In the genomic region with DNA sequence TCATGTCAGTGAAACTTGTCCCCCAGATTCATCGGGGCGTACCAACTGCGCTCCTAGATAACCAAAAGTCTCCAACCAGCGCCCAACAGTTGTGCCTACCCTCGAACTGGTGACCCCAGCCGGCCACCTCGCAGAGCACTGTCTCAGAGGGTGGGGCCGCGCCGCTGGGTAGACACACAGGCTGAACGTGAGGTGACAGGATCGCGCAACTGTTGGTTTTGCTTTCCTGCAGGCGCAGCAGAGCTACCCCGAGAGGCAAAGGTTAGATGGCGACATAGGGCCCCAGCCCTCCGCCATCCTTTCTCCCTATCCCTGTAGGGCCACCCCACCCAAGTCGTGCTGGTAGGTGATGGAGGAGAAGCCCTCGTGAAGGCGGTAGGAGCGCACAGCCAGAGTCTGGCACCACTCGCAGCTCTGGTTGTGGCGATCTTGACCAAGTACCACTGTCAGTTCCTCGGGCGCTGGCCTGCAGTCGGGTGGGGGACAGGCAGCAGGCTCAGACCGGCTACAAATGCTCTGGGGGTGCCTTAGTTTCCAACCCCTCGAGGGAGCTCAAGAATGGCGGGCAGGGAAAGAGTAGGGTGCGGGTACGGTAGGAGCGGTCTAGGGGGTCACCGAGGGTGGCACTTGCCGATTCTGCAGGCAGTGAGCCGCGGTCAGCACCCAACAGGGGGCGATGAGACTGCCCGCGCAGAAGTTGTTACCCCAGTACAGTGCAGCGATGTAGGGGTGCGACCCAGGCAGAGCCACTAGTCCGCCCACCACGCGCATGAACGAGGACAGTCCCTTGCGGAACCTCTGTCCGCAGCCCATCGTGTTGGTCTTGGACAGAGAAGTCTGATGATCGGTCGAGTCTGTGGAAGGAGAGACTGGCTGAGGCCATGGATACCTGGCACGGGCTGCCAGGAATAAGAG, we compare ENCODE assay signal across 10 mouse cellular contexts. TPM values are rescaled to one million over a fixed set of nuclear protein-coding genes. Genes with fewer than 3 reads are reported as not detected.
A peak's percentile ranks its signal among the peaks of the same experiment; 100 is the strongest.
DNase-seq lines count a peak whose midpoint lies in the region; ATAC-seq lines count a peak whose summit lies in the region.
"Had no signal": no experiment of that assay in that cellular context is flagged by ENCODE, and none has a peak within 500 bp of the region (broad histone marks: within the 10 kb centered on the region; RNA-seq: fewer than 3 reads in every experiment).

No protein-coding gene starts in this region.

- ATAC-seq in limb, embryonic 15.5 days (ENCODE audit: insufficient number of reproducible peaks, low FRiP score, low TSS enrichment, low read depth): no peak
- ATAC-seq in stomach, embryonic 16.5 days (ENCODE audit: insufficient read depth, low FRiP score): no peak

- peak; percentile 93 for DNase-seq in heart, adult 11 months
- DNase-seq in heart, postnatal 25 days (ENCODE audit: low spot score): no peak
- peak; percentile 45 for DNase-seq in thymus, postnatal 14 days
- no peak for DNase-seq in thymus, postnatal 0 days (ENCODE audit: low spot score)
- no peak for DNase-seq in yolk sac, embryonic 10.5 days (ENCODE audit: low spot score)
- DNase-seq in cerebellum, adult 11 months: no peak

- H3K4me3 ChIP-seq in limb, embryonic 15.5 days: peak overlapping the region; percentile 29
- peak overlapping the region; percentile 35; the same call in 1 of the 2 replicates for H3K4me3 ChIP-seq in stomach, embryonic 16.5 days (replicated peaks; ENCODE audit: low read length)

- no peaks in the 10 kb centered on the region for H3K36me3 ChIP-seq in limb, embryonic 15.5 days
- H3K36me3 ChIP-seq in stomach, embryonic 16.5 days (ENCODE audit: control insufficient read depth, insufficient read depth, low read length): no peaks in the 10 kb centered on the region

- peaks cover 46% of the 10 kb centered on the region for H3K27me3 ChIP-seq in limb, embryonic 15.5 days
- peaks cover 30% of the 10 kb centered on the region for H3K27me3 ChIP-seq in stomach, embryonic 16.5 days (ENCODE audit: control insufficient read depth, insufficient read depth, low read length)

- peak overlapping the region; percentile 43 for H3K4me2 ChIP-seq in limb, embryonic 15.5 days
- H3K4me2 ChIP-seq in stomach, embryonic 16.5 days (ENCODE audit: low read depth, low read length): peak overlapping the region; percentile 51; the same call in 1 of the 2 replicates

- intact Hi-C loops in heart, postnatal 25 days (cut with DNase I): no loop called here

- no peak overlapping the region for H3K27ac ChIP-seq in limb, embryonic 15.5 days
- no peak overlapping the region for H3K27ac ChIP-seq in stomach, embryonic 16.5 days (ENCODE audit: low read length)

- no peaks in the 10 kb centered on the region for H3K9me3 ChIP-seq in limb, embryonic 15.5 days
- H3K9me3 ChIP-seq in stomach, embryonic 16.5 days (replicated peaks; ENCODE audit: control insufficient read depth, low read length): no peaks in the 10 kb centered on the region

- peaks cover 25% of the 10 kb centered on the region for H3K4me1 ChIP-seq in limb, embryonic 15.5 days
- H3K4me1 ChIP-seq in stomach, embryonic 16.5 days (ENCODE audit: control insufficient read depth, insufficient read depth, low read length): peaks cover 8% of the 10 kb centered on the region

- H3K9ac ChIP-seq in limb, embryonic 15.5 days: no peak overlapping the region
- H3K9ac ChIP-seq in stomach, embryonic 16.5 days (ENCODE audit: low read length): no peak overlapping the region

- WGBS in limb, embryonic 15.5 days: 29% methylated on average over 51 of the region's 51 CpGs
- whole genome bisulfite sequencing in stomach, embryonic 16.5 days: 28% methylated on average over 51 of the region's 51 CpGs

RNA-seq across cellular contexts. Expression of gene Pfn3, which starts 5.2 kb away (rescaled TPM):
- not detected for total RNA-seq in heart, postnatal 25 days (2021)
- polyA plus RNA-seq in thymus, postnatal 0 days (2015; fragmentation: Nextera tagmentation; extraction: Ambion mirVana): not detected in 2 replicates
- not detected in 2 replicates for polyA plus RNA-seq in limb, embryonic 15.5 days (2015; fragmentation: Nextera tagmentation; extraction: Ambion mirVana)
- polyA plus RNA-seq in stomach, embryonic 16.5 days (2015; fragmentation: Nextera tagmentation; extraction: Ambion mirVana): not detected in 2 replicates
- total RNA-seq: neutrophil, adult 5-6 weeks had no signal
- polyA plus RNA-seq: C2C12 had no signal

RNA-seq across cellular contexts. Expression of gene F12, which starts 6.3 kb away (rescaled TPM):
- total RNA-seq in heart, postnatal 25 days (2021): not detected
- 0.12 TPM in 1 of 2 replicates, not detected in the other for polyA plus RNA-seq in thymus, postnatal 0 days (2015; fragmentation: Nextera tagmentation; extraction: Ambion mirVana)
- 0.17 TPM in 1 of 2 replicates, not detected in the other for polyA plus RNA-seq in limb, embryonic 15.5 days (2015; fragmentation: Nextera tagmentation; extraction: Ambion mirVana)
- 4.5 and 5.6 TPM in 2 replicates for polyA plus RNA-seq in stomach, embryonic 16.5 days (2015; fragmentation: Nextera tagmentation; extraction: Ambion mirVana)
- polyA plus RNA-seq: C2C12 had no signal

RNA-seq across cellular contexts. Expression of gene Slc34a1, which starts 22.3 kb away (rescaled TPM):
- total RNA-seq in heart, postnatal 25 days (2021): not detected
- 0.06 and 0.07 TPM in 2 replicates for polyA plus RNA-seq in thymus, postnatal 0 days (2015; fragmentation: Nextera tagmentation; extraction: Ambion mirVana)
- 0.20 TPM in 1 of 2 replicates, not detected in the other for polyA plus RNA-seq in limb, embryonic 15.5 days (2015; fragmentation: Nextera tagmentation; extraction: Ambion mirVana)
- polyA plus RNA-seq in stomach, embryonic 16.5 days (2015; fragmentation: Nextera tagmentation; extraction: Ambion mirVana): 0.14 and 0.17 TPM in 2 replicates
- polyA plus RNA-seq: C2C12 had no signal

RNA-seq across cellular contexts. Expression of gene Grk6, which starts 24.6 kb away (rescaled TPM):
- total RNA-seq in heart, postnatal 25 days (2021): 10 to 100 TPM; 17.5 to 18.6 TPM
- 76.9 and 87.8 TPM in 2 replicates for polyA plus RNA-seq in thymus, postnatal 0 days (2015; fragmentation: Nextera tagmentation; extraction: Ambion mirVana)
- 34.3 and 39.0 TPM in 2 replicates for polyA plus RNA-seq in limb, embryonic 15.5 days (2015; fragmentation: Nextera tagmentation; extraction: Ambion mirVana)
- 14.6 TPM in 2 replicates for polyA plus RNA-seq in stomach, embryonic 16.5 days (2015; fragmentation: Nextera tagmentation; extraction: Ambion mirVana)

RNA-seq across cellular contexts. Expression of gene Prr7, which starts 43.8 kb away (rescaled TPM):
- total RNA-seq in heart, postnatal 25 days (2021): 1 to 10 TPM in 1 of 2 experiments, under 1 TPM in 1; 0.56 to 1.2 TPM
- 0.27 and 0.46 TPM in 2 replicates for polyA plus RNA-seq in thymus, postnatal 0 days (2015; fragmentation: Nextera tagmentation; extraction: Ambion mirVana)
- polyA plus RNA-seq in limb, embryonic 15.5 days (2015; fragmentation: Nextera tagmentation; extraction: Ambion mirVana): 0.38 and 1.2 TPM in 2 replicates
- polyA plus RNA-seq in stomach, embryonic 16.5 days (2015; fragmentation: Nextera tagmentation; extraction: Ambion mirVana): 0.22 and 0.26 TPM in 2 replicates

Comparison
In these comparisons a context has a peak if more than half of its experiments do, and no peak if none do; other contexts are left out.
1. DNase-seq: peak in heart, adult 11 months (single experiment) and thymus, postnatal 14 days (single experiment); none in heart, postnatal 25 days (single experiment), thymus, postnatal 0 days (single experiment), yolk sac, embryonic 10.5 days (single experiment) and cerebellum, adult 11 months (single experiment).